Mouse (Mus musculus) layer of hippocampus, postnatal 10 days (tissue): ENCODE results near the gene Nudt16l1. TPM values are rescaled to one million over a fixed set of nuclear protein-coding genes. Genes with fewer than 3 reads are reported as not detected.

Experiments used
- DNase-seq, 2 experiments: peaks; one replicate each; pipeline ENCODE4 v3.0.0; 2021; ENCODE audit warnings: low spot score in 2 of 2
- total RNA-seq, 2 experiments: library from RNA; stranded (reverse); gene quantifications; 2 replicates each; pipeline ENCODE4 v1.2.3; 2021

The Nudt16l1 gene
- total RNA-seq, 2 experiments from 2014 or later: 67.0 to 76.3 TPM

- DNase-seq: peak; percentile 91 to 93
Observed at GRCm38 (mm10) chr16:4913783-4914735, 24.5 kb upstream of the Nudt16l1 start.

GRCm38 (mm10) chr16:4915931-4916330 is 22.6 kb upstream of the Nudt16l1 start:
- no peak for DNase-seq

GRCm38 (mm10) chr16:4916608-4917007 is 22.0 kb upstream of the Nudt16l1 start:
- no peak for DNase-seq

DNA sequence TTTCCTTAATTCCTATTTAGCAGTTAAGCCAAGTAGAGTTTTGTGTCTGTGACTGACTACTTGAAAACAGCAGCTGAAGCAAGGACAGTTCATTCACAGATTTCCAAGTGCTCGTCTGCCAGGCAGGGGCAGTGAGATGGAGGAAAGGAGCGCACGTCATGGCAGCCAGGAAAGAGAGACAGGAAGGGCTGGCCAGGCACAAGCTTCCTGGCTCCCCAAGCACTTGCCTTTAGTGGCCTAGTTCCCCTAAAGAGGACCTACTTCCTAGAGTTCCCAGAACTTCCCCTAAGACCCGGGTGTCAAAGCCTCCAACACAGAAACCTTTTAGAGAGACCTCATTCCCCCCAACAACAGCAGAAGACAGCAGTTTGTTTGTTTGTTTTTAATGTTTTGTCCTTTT is 18.0 kb upstream of the Nudt16l1 start:
- DNase-seq: no peak

GRCm38 (mm10) chr16:4922481-4922880 is 16.1 kb upstream of the Nudt16l1 start:
- no peak for DNase-seq

DNA sequence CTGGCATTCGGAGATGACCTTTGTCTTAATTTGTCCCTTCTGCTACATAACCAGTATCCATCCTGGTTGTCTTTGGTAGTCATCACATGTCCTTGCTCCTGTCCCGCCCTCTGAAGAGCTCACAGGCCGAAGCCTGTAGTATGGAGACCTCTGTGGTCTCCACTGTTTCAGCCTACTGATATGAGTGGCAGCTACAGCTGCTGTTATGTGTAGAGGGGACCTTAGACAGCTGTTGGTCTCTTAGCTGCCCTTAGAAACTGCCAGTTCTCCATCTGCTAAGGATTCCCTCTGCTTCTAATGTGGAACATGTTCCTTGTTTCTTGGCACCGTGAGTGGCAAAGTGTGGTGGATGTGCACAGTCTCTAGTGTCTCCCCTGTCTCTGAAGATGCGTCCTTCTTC is 14.6 kb upstream of the Nudt16l1 start:
- no peak for DNase-seq

DNA sequence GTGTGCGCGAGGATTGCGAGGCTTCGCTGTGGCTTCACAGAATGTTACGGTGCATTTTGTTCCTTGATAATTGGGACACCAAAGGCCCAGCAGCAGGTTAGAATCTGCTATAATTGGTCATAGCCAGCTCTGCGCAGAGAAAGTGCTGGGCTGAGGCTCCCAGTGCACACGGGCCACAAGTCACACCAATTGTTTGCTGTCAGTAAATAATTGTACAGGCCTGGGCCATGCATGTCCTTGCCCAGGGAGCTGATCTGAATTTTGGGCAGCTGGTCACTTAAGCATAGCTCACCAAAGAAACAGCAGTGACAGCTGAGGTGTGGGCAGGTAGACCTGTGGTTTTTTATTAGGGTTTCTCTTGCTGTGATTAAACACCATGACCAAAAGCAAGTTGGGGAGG is 10.6 kb upstream of the Nudt16l1 start:
- no peak for DNase-seq

GRCm38 (mm10) chr16:4928474-4928873 is 10.1 kb upstream of the Nudt16l1 start:
- no peak for DNase-seq

DNA sequence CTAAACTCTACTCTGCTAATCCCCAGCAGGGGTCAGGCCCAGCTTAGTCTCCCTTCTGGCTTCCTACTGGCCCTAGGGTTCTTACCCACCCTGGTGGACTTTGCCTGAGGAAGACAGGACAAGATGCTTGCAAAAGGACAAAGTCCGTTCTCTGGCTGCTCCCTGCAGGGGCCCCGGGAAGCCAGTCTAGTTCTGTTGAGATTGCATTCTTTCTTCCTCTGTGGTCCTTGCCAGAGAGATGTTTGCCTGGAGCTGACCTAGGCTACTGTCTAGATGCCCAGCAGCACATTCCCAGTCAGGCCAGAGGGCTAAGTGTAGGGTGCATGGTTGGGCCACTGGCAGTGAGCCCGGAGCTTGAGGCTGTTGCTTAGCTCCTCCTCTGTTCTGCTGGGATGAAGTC is 6.1 kb upstream of the Nudt16l1 start:
- no peak for DNase-seq

GRCm38 (mm10) chr16:4935430-4935829 is 3.1 kb upstream of the Nudt16l1 start:
- no peak for DNase-seq

- DNase-seq: no peak
Observed at GRCm38 (mm10) chr16:4935931-4936703, 2.4 kb upstream of the Nudt16l1 start.

DNA sequence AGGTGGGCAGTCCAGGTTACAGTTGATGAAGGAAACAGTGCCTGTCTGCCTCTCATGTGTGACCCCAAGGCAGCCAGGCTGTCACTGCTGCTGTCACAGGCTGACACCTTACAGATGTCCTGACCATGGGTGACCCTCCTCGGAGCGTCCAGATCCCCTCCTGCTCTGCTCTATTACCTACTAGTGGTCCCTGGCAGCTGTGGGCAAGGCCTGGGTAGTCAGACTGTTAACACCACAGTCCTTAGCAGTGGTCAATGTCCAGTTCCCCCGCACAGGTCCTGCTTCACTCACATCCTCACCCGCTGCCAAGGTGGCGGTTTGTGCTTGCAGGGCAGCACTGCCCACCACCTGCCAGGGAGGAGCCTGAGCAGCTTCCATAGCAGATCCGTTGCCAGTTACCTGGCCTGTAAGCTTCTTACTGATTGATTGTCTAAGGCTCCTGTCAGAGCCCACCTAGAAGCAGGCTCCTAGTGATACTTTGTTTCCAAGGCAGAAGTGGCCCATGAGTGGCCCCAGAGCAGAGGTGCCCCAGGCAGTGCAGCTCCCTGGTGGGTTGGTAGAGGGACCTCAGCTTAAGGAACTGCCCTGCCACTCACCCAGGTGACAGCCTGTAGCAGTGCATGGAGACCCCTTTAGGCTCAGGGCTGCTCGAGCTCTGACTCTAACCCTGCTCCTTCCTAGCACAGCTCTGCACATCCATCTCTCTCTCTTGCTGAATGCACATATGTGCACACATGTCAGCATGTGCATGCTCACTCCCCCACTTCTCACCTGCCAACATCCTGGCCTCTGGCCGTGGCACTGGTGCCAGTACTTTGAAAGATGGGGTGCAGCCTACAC is 990 bp upstream of the Nudt16l1 start:
- no peak for DNase-seq

DNA sequence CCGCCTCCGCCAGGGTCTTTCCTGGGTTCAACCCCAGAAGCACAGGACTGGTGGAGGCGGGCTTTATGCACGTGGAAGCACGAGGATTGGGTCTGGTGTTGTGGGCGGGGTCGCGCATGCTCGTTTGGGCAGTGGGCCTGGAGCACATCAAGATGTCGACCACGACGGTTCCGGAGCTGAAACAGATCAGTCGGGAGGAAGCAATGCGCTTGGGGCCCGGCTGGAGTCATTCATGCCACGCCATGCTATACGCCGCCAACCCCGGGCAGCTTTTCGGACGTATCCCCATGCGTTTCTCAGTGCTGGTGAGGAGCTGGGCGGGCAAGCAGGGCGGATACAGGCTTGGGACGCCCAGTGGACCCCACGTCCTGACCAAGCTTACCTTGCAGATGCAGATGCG is 428 bp downstream of the Nudt16l1 start:
- DNase-seq: peak; percentile 95 to 97

DNA sequence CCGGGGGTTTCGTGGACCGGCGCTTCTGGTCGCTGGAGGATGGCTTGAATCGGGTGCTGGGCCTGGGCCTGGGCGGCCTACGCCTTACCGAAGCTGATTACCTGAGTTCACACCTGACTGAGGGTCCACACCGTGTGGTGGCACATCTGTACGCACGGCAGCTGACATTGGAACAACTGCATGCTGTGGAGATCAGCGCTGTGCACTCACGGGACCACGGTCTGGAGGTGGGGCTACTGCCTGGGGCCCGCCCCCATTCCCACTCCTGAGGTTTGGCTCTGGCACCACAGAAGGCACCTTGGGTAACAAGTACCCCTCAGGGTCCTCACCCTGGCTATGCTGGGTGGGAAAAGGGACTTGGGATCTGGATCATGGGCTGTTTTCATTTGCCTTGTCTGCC is 851 bp downstream of the Nudt16l1 start:
- peak in 1 of 2 experiments; percentile 41 for DNase-seq

GRCm38 (mm10) chr16:4940311-4940850 is 1.8 kb downstream of the Nudt16l1 start:
- no peak for DNase-seq

DNA sequence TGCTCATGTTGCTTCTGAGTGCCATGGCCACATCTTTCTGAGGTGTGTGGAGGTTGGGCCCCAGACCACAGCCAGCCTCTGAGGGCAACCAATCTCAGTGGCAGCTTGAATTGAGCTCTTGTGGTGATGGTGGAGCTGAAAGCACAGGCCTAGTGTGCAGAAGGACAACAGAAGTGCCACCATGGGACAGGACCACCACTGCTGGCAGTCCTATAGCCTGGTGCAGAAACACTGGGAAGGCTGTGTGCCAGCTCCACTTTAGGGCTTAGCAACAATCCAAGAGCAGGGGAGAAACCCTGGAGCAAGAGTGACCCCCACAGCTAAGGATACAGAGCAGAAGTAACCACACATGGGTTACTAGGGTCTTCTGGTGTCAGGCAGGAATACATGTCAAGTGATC is 2.5 kb downstream of the Nudt16l1 start:
- DNase-seq: no peak

GRCm38 (mm10) chr16:4942868-4943267 is 4.3 kb downstream of the Nudt16l1 start:
- no peak for DNase-seq

- no peak for DNase-seq
Observed at GRCm38 (mm10) chr16:4943431-4943830, 4.9 kb downstream of the Nudt16l1 start.

GRCm38 (mm10) chr16:4945415-4945814 is 6.9 kb downstream of the Nudt16l1 start:
- DNase-seq: no peak

DNA sequence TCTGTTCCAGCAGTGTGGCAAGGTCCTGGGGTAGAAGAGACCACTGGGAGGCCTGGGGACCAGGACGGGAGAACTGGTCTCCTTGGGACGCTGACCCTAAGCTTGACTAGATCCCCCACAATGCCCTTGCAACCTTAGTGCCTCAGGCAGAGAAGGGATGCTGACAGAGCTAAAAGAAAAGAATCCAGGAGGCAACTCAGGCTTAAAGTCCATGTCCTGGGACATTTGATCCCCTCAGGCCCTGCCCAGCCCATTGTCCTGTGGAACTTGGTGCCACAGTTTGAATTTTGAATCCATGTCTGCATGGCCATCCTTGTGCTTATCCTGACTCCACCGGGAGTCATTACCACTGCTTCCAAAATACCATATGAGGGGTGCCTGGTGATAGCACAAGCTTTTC is 7.6 kb downstream of the Nudt16l1 start:
- no peak for DNase-seq

DNA sequence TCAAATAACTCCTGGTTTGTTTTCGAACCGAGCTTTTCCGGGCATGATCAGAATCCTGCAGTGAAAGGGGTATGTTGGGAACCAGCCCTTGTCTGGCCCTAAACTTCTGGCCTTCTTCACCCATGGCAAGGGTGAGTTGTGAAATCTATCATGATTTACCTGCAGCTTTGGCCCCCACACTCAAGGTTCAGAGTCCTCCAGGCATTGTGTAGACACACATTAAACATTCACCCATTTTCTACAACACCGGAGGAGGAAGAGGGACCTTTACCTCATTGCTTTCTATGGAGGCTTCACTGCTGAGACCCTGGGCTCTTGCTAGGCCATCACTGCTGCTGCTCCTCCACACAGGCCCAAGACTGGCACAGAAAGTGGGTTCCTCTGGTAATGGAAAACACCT is 8.8 kb downstream of the Nudt16l1 start:
- DNase-seq: no peak
